Mouse (Mus musculus): ENCODE data around the gene Timm23.

DNA sequence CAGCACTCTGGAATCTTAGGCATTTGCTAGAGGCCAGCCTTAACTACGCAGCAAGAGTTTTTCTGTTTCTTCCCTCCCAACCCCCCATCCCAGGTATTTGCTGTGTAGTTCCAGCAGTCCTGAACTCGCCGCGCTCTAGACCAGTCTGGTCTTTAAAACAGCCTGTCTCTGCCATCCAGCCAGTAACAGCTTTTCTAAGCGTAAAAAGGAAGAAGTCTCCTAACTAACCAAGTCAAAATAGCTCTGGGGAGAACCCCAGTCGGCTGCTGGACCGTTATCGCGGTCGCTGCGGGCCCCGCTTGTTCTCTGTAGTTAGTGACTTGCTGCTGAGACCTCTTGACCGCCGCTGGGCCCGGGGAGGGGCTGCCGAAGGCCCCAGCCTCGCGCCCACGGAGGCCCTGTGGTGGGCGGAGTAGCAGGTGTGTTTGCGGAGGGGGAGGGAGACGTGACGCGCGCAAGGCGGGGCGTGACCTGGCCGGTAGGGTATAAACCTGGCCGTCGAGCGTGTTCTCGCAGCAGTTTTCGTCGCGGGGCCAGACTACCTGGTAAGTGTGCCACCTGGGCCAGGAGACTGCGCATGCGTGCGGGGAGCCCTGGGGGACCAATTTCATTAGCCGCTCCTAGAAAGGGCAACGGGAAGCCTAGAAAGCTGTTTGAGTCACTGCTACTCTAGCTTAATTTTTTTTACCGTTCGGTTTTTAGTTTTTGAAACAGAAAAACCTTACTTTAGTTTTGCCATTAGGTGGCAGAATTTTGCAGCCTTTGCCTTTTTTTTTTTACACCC lies 36.2 kb downstream of the Timm23 start:
- TF ChIP-seq CTCF (IDR thresholded peaks at IDR 0.05; ENCODE audit: low read depth) (peak; percentile 35), EP300 (optimal IDR thresholded peaks at IDR 0.05) (no peak)
